Mouse (Mus musculus): ENCODE results near the gene Zfp46. TPM values are rescaled to one million over a fixed set of nuclear protein-coding genes. Genes with fewer than 3 reads are reported as not detected.

Gene Zfp46
- total and polyA plus RNA-seq, 3 experiments = 5.9 to 6.6 TPM; not detected in 1

GRCm38 (mm10) chr4:136247729-136248463 is 36.6 kb upstream of the Zfp46 start, which contains the start of gene Tcea3:
Gene Tcea3, plus strand, starts transcription at chr4:136247729.
- TF ChIP-seq MAZ (IDR thresholded peaks at IDR 0.05; ENCODE audit: low read depth, low read length) (no peak), MAFK (IDR thresholded peaks at IDR 0.05; ENCODE audit: borderline replicate concordance, low read depth, low read length) (no peak), ELF1 (IDR thresholded peaks at IDR 0.05; ENCODE audit: low read depth, low read length) (no peak), TBP (IDR thresholded peaks at IDR 0.05; ENCODE audit: low read depth, low read length) (no peak), BHLHE40 (IDR thresholded peaks at IDR 0.05; ENCODE audit: borderline replicate concordance, low read depth, low read length) (no peak), MEF2A (IDR thresholded peaks at IDR 0.05; ENCODE audit: extremely low read depth, insufficient replicate concordance, low read depth, low read length, poor library complexity, severe bottlenecking) (no peak)
- DNase-seq (ENCODE audit: low read depth, low spot score) = no peak
- Histone ChIP-seq H3K4me1 (ENCODE audit: control insufficient read depth in 1 of 2, insufficient read depth in 2 of 2, low read length in 2 of 2) (no peaks in the 10 kb centered on the region), H3K9me3 (replicated peaks; ENCODE audit: insufficient read depth, low read length) (no peaks in the 10 kb centered on the region), H3K36me3 (ENCODE audit: control insufficient read depth in 1 of 2, insufficient read depth in 2 of 2, low read length in 2 of 2) (no peaks in the 10 kb centered on the region), H3K9ac (ENCODE audit: control insufficient read depth, low read depth, low read length, poor library complexity, severe bottlenecking) (no peak within 1 kb of the TSS), H3K27ac (ENCODE audit: control insufficient read depth, low read depth, low read length) (no peak within 1 kb of the TSS), H3K27me3 (ENCODE audit: control insufficient read depth in 1 of 2, insufficient read depth in 2 of 2, low read length in 2 of 2) (peaks cover 0 to 3% of the 10 kb centered on the region in 2 experiments; a peak in 2 of 4 replicates), H3K4me3 (ENCODE audit: control insufficient read depth in 1 of 2, insufficient read depth in 1 of 2, low read depth in 2 of 2, low read length in 2 of 2) (no peak within 1 kb of the TSS), H3K79me2 (ENCODE audit: control insufficient read depth, insufficient read depth, low read length, poor library complexity) (no peaks in the 10 kb centered on the region)

DNA sequence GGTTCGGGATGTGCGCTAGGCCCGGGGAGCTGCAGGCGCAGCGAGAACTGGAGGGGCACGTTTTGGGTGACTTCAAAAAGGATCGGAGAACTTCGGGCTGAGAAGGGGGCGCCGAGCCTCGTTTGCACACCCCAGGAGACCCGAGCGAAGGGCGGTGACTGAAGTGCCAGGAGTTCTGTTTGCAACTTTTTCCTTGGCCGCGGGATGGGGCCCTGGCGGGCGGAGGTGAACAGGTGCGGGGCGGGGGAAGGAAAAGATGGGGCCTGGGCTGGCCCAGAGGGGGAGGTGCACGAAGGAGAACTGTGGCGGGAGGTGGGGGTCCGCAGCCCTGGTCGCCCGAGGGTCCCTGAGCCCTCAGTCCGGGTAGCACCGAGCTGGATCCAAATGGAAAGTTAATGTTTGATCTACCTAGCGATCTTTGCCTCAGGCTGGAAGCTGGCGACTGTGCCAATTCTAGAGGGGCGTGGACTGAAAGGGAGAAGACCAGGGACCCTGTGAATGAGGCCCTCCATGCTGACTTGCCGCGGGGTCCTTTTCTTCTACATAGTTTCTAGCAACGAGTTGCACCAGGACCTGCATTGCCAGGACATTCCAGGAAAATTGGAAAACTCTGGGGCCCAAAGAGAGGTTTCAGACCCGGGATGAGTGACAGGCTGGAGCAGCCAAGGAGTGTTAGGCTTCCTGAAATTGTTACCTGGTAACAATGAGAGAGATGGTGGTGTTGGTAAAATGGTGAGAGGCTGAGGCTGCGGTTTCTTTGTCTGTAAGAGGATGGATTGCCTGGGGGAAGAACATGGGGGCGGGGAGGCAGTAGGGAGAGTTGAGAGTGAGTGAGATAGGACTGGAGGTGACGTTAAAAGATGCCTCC is 35.8 kb upstream of the Zfp46 start:
- no peaks in the 10 kb centered on the region for H3K4me1 ChIP-seq (ENCODE audit: control insufficient read depth in 1 of 2, insufficient read depth in 2 of 2, low read length in 2 of 2)
- no peak overlapping the region for H3K4me3 ChIP-seq (ENCODE audit: control insufficient read depth in 1 of 2, insufficient read depth in 1 of 2, low read depth in 2 of 2, low read length in 2 of 2)
- no peak for TF ChIP-seq HCFC1 (IDR thresholded peaks at IDR 0.05; ENCODE audit: low read depth, low read length)
- no peak for TF ChIP-seq MYC (IDR thresholded peaks at IDR 0.05; ENCODE audit: low read depth, low read length)
- TF ChIP-seq MAX (IDR thresholded peaks at IDR 0.05; ENCODE audit: low read length) = no peak
- TF ChIP-seq ZKSCAN1 (IDR thresholded peaks at IDR 0.05; ENCODE audit: low read depth, low read length) = no peak
- TF ChIP-seq USF1 (IDR thresholded peaks at IDR 0.05; ENCODE audit: low read depth, low read length) = no peak
- no peak for TF ChIP-seq KAT2A (conservative IDR thresholded peaks at IDR 0.05; ENCODE audit: low read depth, low read length)
- TF ChIP-seq GABPA (IDR thresholded peaks at IDR 0.05; ENCODE audit: low read depth, low read length) = no peak
- no peak for TF ChIP-seq MEF2A (IDR thresholded peaks at IDR 0.05; ENCODE audit: extremely low read depth, insufficient replicate concordance, low read depth, low read length, poor library complexity, severe bottlenecking)
- TF ChIP-seq RAD21 (IDR thresholded peaks at IDR 0.05; ENCODE audit: low read depth, low read length) = no peak
- no peak for TF ChIP-seq SMC3 (IDR thresholded peaks at IDR 0.05; ENCODE audit: low read depth, low read length)
- no peak for TF ChIP-seq POLR2A (IDR thresholded peaks at IDR 0.05; ENCODE audit: control insufficient read depth in 1 of 2, insufficient read depth in 1 of 2, low read depth in 1 of 2, low read length in 2 of 2, poor library complexity in 1 of 2)
- no peak for TF ChIP-seq MYB (IDR thresholded peaks at IDR 0.05; ENCODE audit: low read depth, low read length)
- H3K79me2 ChIP-seq (ENCODE audit: control insufficient read depth, insufficient read depth, low read length, poor library complexity) = no peaks in the 10 kb centered on the region
- no peaks in the 10 kb centered on the region for H3K9me3 ChIP-seq (replicated peaks; ENCODE audit: insufficient read depth, low read length)
- H3K27me3 ChIP-seq (ENCODE audit: control insufficient read depth in 1 of 2, insufficient read depth in 2 of 2, low read length in 2 of 2) = peaks cover 0 to 3% of the 10 kb centered on the region in 2 experiments; a peak in 2 of 4 replicates
- H3K27ac ChIP-seq (ENCODE audit: control insufficient read depth, low read depth, low read length) = no peak overlapping the region
- DNase-seq (ENCODE audit: low read depth, low spot score) = no peak
- H3K36me3 ChIP-seq (ENCODE audit: control insufficient read depth in 1 of 2, insufficient read depth in 2 of 2, low read length in 2 of 2) = no peaks in the 10 kb centered on the region
- no peak overlapping the region for H3K9ac ChIP-seq (ENCODE audit: control insufficient read depth, low read depth, low read length, poor library complexity, severe bottlenecking)

All from MEL (cell line).